Comparison of ENCODE assay signal across 9 mouse cellular contexts in the genomic region with DNA sequence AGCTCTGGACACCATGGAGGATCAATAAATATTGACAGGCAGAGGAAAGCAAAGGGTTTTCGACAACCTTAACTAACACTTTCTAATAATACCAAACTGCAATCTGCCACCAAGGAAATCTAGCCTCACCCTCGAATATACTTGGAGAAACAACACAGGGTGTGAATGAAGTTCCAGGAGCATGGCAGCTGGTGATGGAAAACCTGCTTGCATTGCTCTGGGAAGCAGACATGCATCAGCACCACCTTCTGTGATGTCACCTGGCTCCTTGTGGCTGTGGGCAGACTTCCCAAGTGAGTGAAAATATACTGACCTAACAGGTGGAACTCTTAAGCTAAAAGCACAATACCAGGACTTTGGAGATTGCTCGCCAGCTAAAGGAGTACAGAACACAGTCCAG.
DNase-seq lines count a peak whose midpoint lies in the region; ATAC-seq and TF ChIP-seq lines count a peak whose summit lies in the region.
"Had no signal": no experiment of that assay in that cellular context is flagged by ENCODE, and none has a peak within 500 bp of the region (broad histone marks: within the 10 kb centered on the region; RNA-seq: fewer than 3 reads in every experiment).

No protein-coding gene starts in this region.

- ATAC-seq in midbrain, embryonic 14.5 days (ENCODE audit: low FRiP score, low TSS enrichment) = no peak

- no peaks in the 10 kb centered on the region for H3K36me3 ChIP-seq in midbrain, embryonic 10.5 days
- no peaks in the 10 kb centered on the region for H3K36me3 ChIP-seq in midbrain, embryonic 14.5 days (ENCODE audit: control insufficient read depth, insufficient read depth, low read length)
- H3K36me3 ChIP-seq: limb, embryonic 13.5 days had no signal

- no peak for TF ChIP-seq POLR2A in cortical plate, adult 2 months (IDR thresholded peaks at IDR 0.05; ENCODE audit: extremely low read depth, insufficient read depth, low read length)

- no peak for DNase-seq in midbrain, embryonic 10.5 days (ENCODE audit: low spot score)
- DNase-seq in midbrain, embryonic 14.5 days = no peak
- peak; percentile 24 for DNase-seq in left cerebral cortex, postnatal 4 days
- no peak for DNase-seq in urinary bladder, postnatal 4 days (ENCODE audit: low spot score in 2 of 2)
- DNase-seq in gastrocnemius, adult 2 months = no peak
- DNase-seq in lung, postnatal 10 days = no peak
- DNase-seq: thymus, adult 18-20 months had no signal

- 72% methylated on average over 3 of the region's 3 CpGs for WGBS in midbrain, embryonic 10.5 days
- 78% methylated on average over 3 of the region's 3 CpGs for WGBS in midbrain, embryonic 14.5 days

- no peak overlapping the region for H3K9ac ChIP-seq in midbrain, embryonic 14.5 days (replicated peaks; ENCODE audit: low read length)
- H3K9ac ChIP-seq: limb, embryonic 13.5 days had no signal

- H3K9me3 ChIP-seq in midbrain, embryonic 10.5 days (replicated peaks) = no peaks in the 10 kb centered on the region
- no peaks in the 10 kb centered on the region for H3K9me3 ChIP-seq in midbrain, embryonic 14.5 days (ENCODE audit: control insufficient read depth, low read length)
- H3K9me3 ChIP-seq: limb, embryonic 13.5 days had no signal

- H3K27ac ChIP-seq in midbrain, embryonic 10.5 days (replicated peaks) = peak overlapping the region; percentile 76; the same call in 1 of the 2 replicates
- H3K27ac ChIP-seq in midbrain, embryonic 14.5 days (replicated peaks; ENCODE audit: low read depth, low read length) = no peak overlapping the region
- peak overlapping the region; percentile 91 for H3K27ac ChIP-seq in cortical plate, adult 2 months (ENCODE audit: insufficient read depth, low read length)
- no peak overlapping the region for H3K27ac ChIP-seq in gastrocnemius, adult 2 months
- H3K27ac ChIP-seq: limb, embryonic 13.5 days had no signal

- intact Hi-C loops in left cerebral cortex, postnatal 4 days (cut with DNase I) = no loop called here
- intact Hi-C loops in gastrocnemius, adult 2 months (cut with DNase I) = no loop called here

- peaks cover 16% of the 10 kb centered on the region for H3K4me1 ChIP-seq in midbrain, embryonic 10.5 days
- H3K4me1 ChIP-seq in midbrain, embryonic 14.5 days (ENCODE audit: control insufficient read depth, insufficient read depth, low read length) = peaks cover 12% of the 10 kb centered on the region
- H3K4me1 ChIP-seq in cortical plate, adult 2 months (ENCODE audit: control insufficient read depth, insufficient read depth, low read length) = peaks cover 5% of the 10 kb centered on the region
- H3K4me1 ChIP-seq: limb, embryonic 13.5 days had no signal

- no peak overlapping the region for H3K4me2 ChIP-seq in midbrain, embryonic 14.5 days (ENCODE audit: low read length)
- H3K4me2 ChIP-seq: limb, embryonic 13.5 days had no signal

- H3K27me3 ChIP-seq in midbrain, embryonic 10.5 days (ENCODE audit: low read depth, poor library complexity, severe bottlenecking) = no peaks in the 10 kb centered on the region
- H3K27me3 ChIP-seq in midbrain, embryonic 14.5 days (ENCODE audit: control insufficient read depth, insufficient read depth, low read length) = no peaks in the 10 kb centered on the region
- H3K27me3 ChIP-seq: limb, embryonic 13.5 days had no signal

- TF ChIP-seq CTCF in cortical plate, adult 2 months (IDR thresholded peaks at IDR 0.05; ENCODE audit: extremely low read depth, insufficient read depth, low read length) = no peak
- no peak for TF ChIP-seq CTCF in gastrocnemius, adult 2 months (IDR thresholded peaks at IDR 0.05)

- no peak overlapping the region for H3K4me3 ChIP-seq in midbrain, embryonic 10.5 days
- no peak overlapping the region for H3K4me3 ChIP-seq in midbrain, embryonic 14.5 days (replicated peaks; ENCODE audit: low read depth, low read length)
- H3K4me3 ChIP-seq in cortical plate, adult 2 months (ENCODE audit: insufficient read depth, low read length) = no peak overlapping the region
- H3K4me3 ChIP-seq in gastrocnemius, adult 2 months = no peak overlapping the region
- H3K4me3 ChIP-seq: limb, embryonic 13.5 days had no signal

Comparison
In these comparisons a context has a peak if more than half of its experiments do, and no peak if none do; other contexts are left out.
1. H3K27ac ChIP-seq: peak in midbrain, embryonic 10.5 days (single experiment) and cortical plate, adult 2 months (single experiment); none in midbrain, embryonic 14.5 days (single experiment) and gastrocnemius, adult 2 months (single experiment).